Mouse (Mus musculus): Measurements from ENCODE around the gene Wfdc9. TPM values are rescaled to one million over a fixed set of nuclear protein-coding genes. Genes with fewer than 3 reads are reported as not detected.

Gene Wfdc9
- total and polyA plus RNA-seq, 3 experiments, result not detected

- in situ Hi-C loops (cut with MboI; ENCODE audit: low pct_ligation_motif_present, low pct_unique_long_range_greater_than_20kb, low sequenced_read_pairs), result no loop called here
Measured at GRCm38 (mm10) chr2:164700959-164701358, 44.6 kb upstream of the Wfdc9 start.

GRCm38 (mm10) chr2:164698201-164698600, 41.8 kb upstream of the Wfdc9 start, which contains the start of gene Spint4:
Gene Spint4 (plus strand): TSS chr2:164698501.
- H3K27me3 ChIP-seq (replicated peaks), result peaks cover 85% of the 10 kb centered on the region
- in situ Hi-C loops (cut with MboI; ENCODE audit: low pct_ligation_motif_present, low pct_unique_long_range_greater_than_20kb, low sequenced_read_pairs), result no loop called here
- H3K4me3 ChIP-seq (replicated peaks in 1 of 3; ENCODE audit: low read depth in 2 of 3, low read length in 2 of 3, poor library complexity in 1 of 3), result no peak within 1 kb of the TSS
- H3K9ac ChIP-seq (ENCODE audit: insufficient read depth, low read depth), result no peak within 1 kb of the TSS
- DNase-seq (ENCODE audit: extremely low read depth), result no peak
- H3K4me1 ChIP-seq (ENCODE audit: control insufficient read depth in 1 of 2, insufficient read depth in 2 of 2), result 0 out of 4 replicates have a peak, but pooled peaks cover 0 to 2% of the 10 kb centered on the region in 2 experiments
- no peak for TF ChIP-seq CTCF (conservative IDR thresholded peaks at IDR 0.05 in 1 of 2, IDR thresholded peaks at IDR 0.05 in 1 of 2; ENCODE audit: low read depth in 2 of 2, low read length in 2 of 2)
- TF ChIP-seq POLR2A (IDR thresholded peaks at IDR 0.05; ENCODE audit: low read depth, low read length), result no peak
- TF ChIP-seq MAFK (IDR thresholded peaks at IDR 0.05; ENCODE audit: insufficient replicate concordance, low read length), result no peak
- TF ChIP-seq CHD2 (IDR thresholded peaks at IDR 0.05; ENCODE audit: low read length), result no peak
- TF ChIP-seq BHLHE40 (IDR thresholded peaks at IDR 0.05; ENCODE audit: low read depth, low read length), result no peak
- no peak for TF ChIP-seq TCF12 (IDR thresholded peaks at IDR 0.05; ENCODE audit: low read depth, low read length)
- TF ChIP-seq KAT2A (IDR thresholded peaks at IDR 0.05; ENCODE audit: insufficient replicate concordance, low read length), result no peak
- TF ChIP-seq GABPA (IDR thresholded peaks at IDR 0.05; ENCODE audit: insufficient replicate concordance, low read depth, low read length), result no peak
- no peak for TF ChIP-seq HCFC1 (IDR thresholded peaks at IDR 0.05; ENCODE audit: low read depth, low read length)
- no peak for TF ChIP-seq MXI1 (IDR thresholded peaks at IDR 0.05; ENCODE audit: low read depth, low read length)
- TF ChIP-seq PAX5 (IDR thresholded peaks at IDR 0.05; ENCODE audit: low read length), result no peak
- no peak for TF ChIP-seq JUN (IDR thresholded peaks at IDR 0.05; ENCODE audit: insufficient read depth, low read depth, low read length)
- TF ChIP-seq NELFE (IDR thresholded peaks at IDR 0.05; ENCODE audit: low read depth, low read length), result no peak
- no peak within 1 kb of the TSS for H3K4me2 ChIP-seq (ENCODE audit: insufficient read depth, low read depth, poor library complexity, severe bottlenecking)
- H3K36me3 ChIP-seq (replicated peaks in 1 of 2; ENCODE audit: control insufficient read depth in 1 of 2, insufficient read depth in 1 of 2, low read length in 1 of 2), result no peaks in the 10 kb centered on the region
- dilution Hi-C loops (cut with MboI; ENCODE audit: extremely low pct_ligation_motif_present, extremely low pct_unique_long_range_greater_than_20kb, low sequenced_read_pairs), result no loop called here
- H3K9me3 ChIP-seq (replicated peaks; ENCODE audit: low read length), result no peaks in the 10 kb centered on the region
- no peaks in the 10 kb centered on the region for H3K79me2 ChIP-seq (replicated peaks; ENCODE audit: control insufficient read depth, extremely low read depth, insufficient read depth, poor library complexity, severe bottlenecking)
- no peak within 1 kb of the TSS for H3K27ac ChIP-seq (ENCODE audit: insufficient read depth, low read depth)

More at GRCm38 (mm10) chr2:164700959-164701358, 44.6 kb upstream of the Wfdc9 start:
- Histone ChIP-seq H3K27ac (ENCODE audit: insufficient read depth, low read depth) (no peak overlapping the region), H3K27me3 (replicated peaks) (peaks cover 79% of the 10 kb centered on the region), H3K9ac (ENCODE audit: insufficient read depth, low read depth) (no peak overlapping the region), H3K4me1 (ENCODE audit: control insufficient read depth in 1 of 2, insufficient read depth in 2 of 2) (0 out of 4 replicates have a peak, but pooled peaks cover 0 to 2% of the 10 kb centered on the region in 2 experiments), H3K79me2 (replicated peaks; ENCODE audit: control insufficient read depth, extremely low read depth, insufficient read depth, poor library complexity, severe bottlenecking) (no peaks in the 10 kb centered on the region), H3K4me2 (ENCODE audit: insufficient read depth, low read depth, poor library complexity, severe bottlenecking) (no peak overlapping the region), H3K36me3 (replicated peaks in 1 of 2; ENCODE audit: control insufficient read depth in 1 of 2, insufficient read depth in 1 of 2, low read length in 1 of 2) (no peaks in the 10 kb centered on the region), H3K9me3 (replicated peaks; ENCODE audit: low read length) (peaks cover 8% of the 10 kb centered on the region), H3K4me3 (replicated peaks in 1 of 3; ENCODE audit: low read depth in 2 of 3, low read length in 2 of 3, poor library complexity in 1 of 3) (no peak overlapping the region)
- TF ChIP-seq KAT2A (IDR thresholded peaks at IDR 0.05; ENCODE audit: insufficient replicate concordance, low read length), result no peak
- no peak for TF ChIP-seq ZNF384 (IDR thresholded peaks at IDR 0.05; ENCODE audit: low read depth, low read length)
- no peak for TF ChIP-seq ZC3H11A (IDR thresholded peaks at IDR 0.05; ENCODE audit: low read depth, low read length)
- no peak for TF ChIP-seq UBTF (IDR thresholded peaks at IDR 0.05; ENCODE audit: low read depth, low read length)
- TF ChIP-seq USF2 (conservative IDR thresholded peaks at IDR 0.05; ENCODE audit: low read depth, low read length), result no peak
- TF ChIP-seq MEF2A (IDR thresholded peaks at IDR 0.05; ENCODE audit: borderline replicate concordance, low read depth, low read length), result no peak
- no peak for TF ChIP-seq CTCF (conservative IDR thresholded peaks at IDR 0.05 in 1 of 2, IDR thresholded peaks at IDR 0.05 in 1 of 2; ENCODE audit: low read depth in 2 of 2, low read length in 2 of 2)
- DNase-seq (ENCODE audit: extremely low read depth), result no peak
- dilution Hi-C loops (cut with MboI; ENCODE audit: extremely low pct_ligation_motif_present, extremely low pct_unique_long_range_greater_than_20kb, low sequenced_read_pairs), result no loop called here

All from CH12.LX (cell line).